Mouse (Mus musculus): ENCODE measurements around the gene Dot1l.
"Not testable (repeated sequence)": the region's sequence is repeated elsewhere in the genome, so short reads cannot be mapped to it uniquely, and the experiment has no call there.

DNA sequence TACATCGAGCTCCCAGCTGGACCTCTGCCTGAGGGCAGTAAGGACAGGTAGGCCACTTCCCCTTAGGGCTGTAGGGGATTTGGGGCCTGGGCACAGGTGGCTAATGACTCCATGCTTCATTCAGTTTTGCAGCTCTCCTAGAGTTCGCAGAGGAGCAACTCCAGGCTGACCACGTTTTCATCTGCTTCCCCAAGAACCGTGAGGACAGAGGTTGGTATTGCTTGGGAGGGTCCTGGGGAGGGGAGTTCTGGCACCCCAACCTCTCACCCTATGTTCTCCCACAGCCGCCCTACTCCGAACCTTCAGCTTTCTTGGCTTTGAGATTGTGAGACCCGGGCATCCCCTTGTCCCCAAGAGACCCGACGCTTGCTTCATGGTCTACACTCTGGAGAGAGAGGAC lies 73.6 kb downstream of the Dot1l start:
- not testable (repeated sequence) for TF ChIP-seq CTCF (IDR thresholded peaks at IDR 0.05; ENCODE audit: low read depth, low read length); TAL1 (conservative IDR thresholded peaks at IDR 0.05; ENCODE audit: low read depth, low read length)

Measured in G1E (cell line).